Mouse (Mus musculus) 3T3-L1 (cell line): ENCODE data around the gene Cd209d.
"Not testable (repeated sequence)": the region's sequence is repeated elsewhere in the genome, so short reads cannot be mapped to it uniquely, and the experiment has no call there.

ENCODE experiments used
- DNase-seq: peaks from one replicate; pipeline ENCODE4 v3.0.0-alpha.2; 2015; ENCODE audit warnings: low read depth, low spot score

Cd209d gene

GRCm38 (mm10) chr8:3878455-3878854 lies at the start of gene Cd209d:
Cd209d (minus strand) TSS chr8:3878555.
- DNase-seq: no peak

- DNase-seq: no peak
Measured at GRCm38 (mm10) chr8:3926744-3927143, 48.4 kb upstream of the Cd209d start, which contains the start of gene Cd209b. Cd209b (minus strand) TSS chr8:3926844.

- DNase-seq: no peak
Measured at GRCm38 (mm10) chr8:3876121-3876520, 2.2 kb downstream of the Cd209d start.

GRCm38 (mm10) chr8:3862736-3863135 lies 15.6 kb downstream of the Cd209d start:
- DNase-seq: not testable (repeated sequence)

- no peak for DNase-seq
Measured at GRCm38 (mm10) chr8:3854209-3854608, 24.1 kb downstream of the Cd209d start, which contains the start of gene Cd209e. Cd209e (minus strand) TSS chr8:3854309.
